Mouse (Mus musculus) spleen, adult 18-20 months (tissue): ENCODE measurements around the gene Habp4.

ENCODE experiments used
- DNase-seq, 2 experiments: peaks; one replicate each; pipeline ENCODE4 v3.0.0; 2022; ENCODE audit warnings: mixed read lengths in 2 of 2

The Habp4 gene

GRCm38 (mm10) chr13:64178746-64179652 is 17.4 kb downstream of the Habp4 start:
- DNase-seq, result no peak

DNA sequence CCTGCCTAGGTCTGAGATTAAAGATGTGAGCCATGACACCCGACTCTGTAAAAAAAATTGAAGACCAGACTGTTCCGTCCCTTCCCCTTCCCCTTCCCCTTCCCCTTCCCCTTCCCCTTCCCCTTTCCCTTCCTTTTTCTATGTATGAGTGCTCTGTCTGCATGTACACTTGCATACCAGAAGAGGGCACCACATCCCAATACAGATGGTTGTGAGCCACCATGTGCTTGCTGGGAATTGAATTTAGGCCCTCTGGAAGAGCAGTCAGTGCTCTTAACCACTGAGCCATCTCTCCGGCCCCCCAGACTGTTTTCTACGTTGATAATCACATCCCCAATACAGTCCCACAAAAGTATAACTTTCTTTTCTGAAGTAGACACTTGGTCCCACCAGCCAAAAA is 18.7 kb downstream of the Habp4 start:
- no peak for DNase-seq

- DNase-seq, result peak in 1 of 2 experiments; percentile 57
Measured at GRCm38 (mm10) chr13:64180888-64181287, 19.3 kb downstream of the Habp4 start.

DNA sequence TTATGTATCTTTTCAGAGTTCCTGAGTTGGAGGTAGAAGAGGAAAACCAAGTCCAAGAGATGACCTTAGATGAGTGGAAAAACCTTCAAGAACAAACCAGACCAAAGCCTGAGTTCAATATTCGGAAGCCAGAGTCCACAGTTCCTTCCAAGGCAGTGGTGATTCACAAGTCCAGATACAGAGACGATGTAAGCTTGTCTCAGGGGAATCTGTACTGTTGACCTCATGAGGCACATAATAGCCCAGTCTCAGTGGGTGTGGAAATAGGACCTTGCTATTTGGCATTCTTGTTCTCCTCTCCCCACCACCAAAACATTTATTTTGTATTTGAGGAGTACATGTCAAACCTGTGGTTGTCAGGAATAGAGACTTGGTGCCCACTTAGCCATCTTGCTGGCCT is 20.5 kb downstream of the Habp4 start:
- no peak for DNase-seq

- DNase-seq, result no peak
Measured at GRCm38 (mm10) chr13:64183583-64183982, 22.0 kb downstream of the Habp4 start.

DNA sequence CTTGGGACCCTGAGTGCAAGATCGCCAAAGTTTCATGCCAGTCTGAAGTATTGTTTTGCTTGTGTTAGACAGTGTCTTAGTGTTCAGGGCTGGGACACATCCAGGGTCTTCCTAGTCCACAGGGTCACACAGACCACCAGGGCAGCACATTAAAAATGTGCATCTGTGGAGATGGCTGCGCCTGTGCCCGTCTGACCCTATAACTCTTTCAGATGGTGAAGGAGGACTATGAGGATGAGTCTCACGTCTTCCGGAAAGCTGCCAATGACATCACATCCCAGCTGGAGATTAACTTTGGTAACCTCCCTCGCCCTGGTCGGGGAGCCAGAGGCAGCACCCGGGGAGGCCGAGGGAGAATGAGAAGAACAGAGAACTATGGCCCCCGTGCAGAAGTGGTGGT is 22.7 kb downstream of the Habp4 start:
- no peak for DNase-seq

GRCm38 (mm10) chr13:64185176-64185575 is 23.6 kb downstream of the Habp4 start:
- DNase-seq, result no peak

GRCm38 (mm10) chr13:64185586-64185985 is 24.0 kb downstream of the Habp4 start:
- no peak for DNase-seq

- no peak for DNase-seq
Measured at GRCm38 (mm10) chr13:64186516-64186915, 24.9 kb downstream of the Habp4 start.

DNA sequence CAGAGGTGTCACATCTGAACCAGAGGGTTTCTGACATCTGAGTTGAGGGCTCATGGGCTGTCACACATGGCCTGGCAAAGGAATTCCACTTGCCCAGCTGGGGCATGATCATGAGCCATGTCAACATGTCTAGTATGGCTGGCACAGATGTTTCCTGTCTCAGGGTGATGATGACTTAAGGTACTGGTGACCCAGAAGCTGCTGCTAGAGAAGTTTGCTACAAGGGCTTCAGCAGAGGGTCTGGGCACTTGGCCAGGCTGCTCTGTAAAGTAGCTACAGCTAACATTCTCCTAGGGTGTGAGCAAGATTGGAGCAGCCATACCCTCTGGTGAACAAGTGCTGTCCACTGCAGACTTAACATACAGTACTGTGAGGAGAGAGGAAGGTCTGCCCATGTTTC is 25.4 kb downstream of the Habp4 start:
- no peak for DNase-seq

DNA sequence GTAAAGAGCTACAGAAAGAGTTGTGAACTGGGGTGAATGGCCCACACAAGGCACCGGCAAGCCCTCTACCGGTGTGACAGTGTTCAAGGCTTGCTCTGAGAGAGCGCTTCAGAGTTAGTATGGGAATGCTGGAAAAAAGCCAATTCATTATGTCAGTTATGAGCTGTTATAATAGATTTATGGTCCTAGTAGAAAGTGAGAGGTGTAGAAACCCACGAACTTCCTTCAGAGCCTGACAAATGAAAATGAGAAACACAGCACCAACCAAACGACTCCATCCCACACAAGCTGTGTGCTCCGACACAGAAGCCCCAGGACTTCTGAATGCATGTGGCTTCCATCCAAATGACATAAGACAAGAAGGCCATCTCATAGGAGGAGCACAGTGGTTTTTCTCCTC is 36.3 kb downstream of the Habp4 start:
- DNase-seq, result no peak

DNA sequence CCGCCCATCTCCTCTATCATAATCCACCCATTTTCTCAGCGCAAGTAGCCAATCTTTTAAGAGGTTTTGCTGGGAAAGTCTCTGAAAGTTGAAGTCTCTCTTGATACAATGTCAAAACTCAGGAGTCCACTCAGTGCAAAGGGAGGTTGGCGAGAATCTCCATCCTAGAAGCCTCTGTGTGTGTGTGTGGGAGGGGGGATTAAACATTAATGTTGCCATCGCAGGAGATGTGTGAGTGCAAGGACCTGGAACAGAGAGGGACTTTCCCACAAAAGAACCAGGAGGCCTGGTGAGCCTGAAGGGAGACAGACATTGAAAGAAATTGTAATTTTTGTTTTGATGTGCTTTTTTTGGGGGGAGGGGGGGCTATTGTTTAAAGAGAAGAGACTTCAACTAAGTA is 36.7 kb downstream of the Habp4 start:
- DNase-seq, result no peak

DNA sequence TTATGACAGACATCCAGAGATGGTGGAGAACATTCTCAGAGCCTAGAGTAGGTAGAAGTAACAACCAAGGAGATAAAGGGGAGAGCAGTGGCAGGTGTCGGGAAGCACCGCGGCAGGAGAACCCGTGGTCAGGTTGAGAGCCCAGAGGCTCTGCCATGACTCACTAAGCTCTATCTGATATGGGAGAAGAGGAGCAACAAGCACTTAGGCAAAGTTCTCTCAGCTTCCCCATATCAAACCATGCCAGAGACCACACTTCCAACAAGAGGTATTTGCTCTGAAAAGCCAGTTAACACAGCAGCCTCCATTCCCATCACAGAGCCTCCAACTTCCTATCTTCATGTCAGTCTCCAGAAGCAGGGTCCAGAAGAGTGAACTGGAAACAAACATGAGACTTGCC is 39.3 kb downstream of the Habp4 start:
- DNase-seq, result no peak

- DNase-seq, result peak in 1 of 2 experiments; percentile 22
Measured at GRCm38 (mm10) chr13:64204726-64205125, 43.1 kb downstream of the Habp4 start.

DNA sequence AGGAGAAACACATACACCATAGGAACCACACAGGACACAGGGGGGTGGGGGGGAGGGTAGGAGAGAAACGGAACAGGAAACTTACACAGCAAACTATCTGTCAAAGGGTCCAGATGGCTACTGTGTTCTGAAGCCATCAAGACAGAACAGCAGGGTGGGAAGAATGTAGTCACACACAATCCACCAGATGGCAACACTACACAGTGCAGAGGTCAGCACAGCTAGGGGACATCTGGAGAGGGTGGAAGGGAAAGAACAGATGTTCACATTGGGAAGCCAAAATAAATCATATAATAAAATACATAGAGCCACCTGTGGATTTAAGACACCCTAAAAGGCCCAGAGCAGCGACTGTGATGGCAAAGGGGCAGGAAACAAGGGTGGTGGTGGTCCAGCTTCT is 43.6 kb downstream of the Habp4 start:
- no peak for DNase-seq

DNA sequence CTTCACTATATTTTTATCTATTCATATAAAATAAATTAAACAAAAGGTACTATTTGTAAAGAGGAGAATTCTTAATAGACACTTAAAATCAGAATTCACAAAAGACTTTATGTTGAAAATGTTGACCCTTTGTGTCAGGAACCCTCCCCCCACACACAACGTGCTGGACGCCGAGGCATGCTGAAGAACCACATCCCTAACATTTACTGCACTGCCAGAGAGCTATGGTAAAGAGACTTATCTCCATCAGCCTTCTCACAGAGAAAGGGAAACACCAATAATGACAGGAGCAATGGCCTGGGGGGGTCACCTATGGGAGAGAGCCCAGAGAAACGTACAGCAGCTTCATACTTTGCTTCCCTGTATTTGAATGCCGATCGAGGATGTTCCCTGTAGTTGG is 46.5 kb downstream of the Habp4 start:
- no peak for DNase-seq

DNA sequence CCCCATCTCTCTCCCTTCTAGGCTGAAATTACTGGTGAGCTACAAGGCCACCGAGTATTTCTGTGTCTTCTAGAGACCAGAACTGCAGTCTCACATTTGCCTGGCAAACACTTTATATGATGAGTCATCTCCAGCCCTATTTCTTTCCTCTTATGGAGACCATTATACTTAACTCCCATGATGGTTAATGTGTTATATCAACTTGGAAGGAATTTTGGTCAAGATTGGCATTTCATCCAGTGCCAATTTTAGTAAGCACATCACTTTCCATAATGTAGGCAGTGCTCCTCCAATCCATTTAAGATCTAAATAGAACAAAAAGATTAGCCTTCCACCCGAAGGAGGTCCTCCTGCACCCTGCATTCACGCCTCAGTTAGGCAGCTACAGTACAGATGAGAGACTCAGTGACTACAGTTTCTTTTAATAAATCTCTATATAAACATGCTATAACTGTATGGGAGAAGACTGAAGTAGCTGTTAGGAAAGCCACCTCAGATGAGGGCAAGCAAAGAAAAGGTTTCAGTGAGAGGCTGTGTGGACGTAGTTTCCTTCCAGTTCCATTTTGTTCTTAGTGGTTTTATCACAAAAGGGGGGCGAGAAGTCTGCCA is 50.5 kb downstream of the Habp4 start:
- DNase-seq, result no peak

DNA sequence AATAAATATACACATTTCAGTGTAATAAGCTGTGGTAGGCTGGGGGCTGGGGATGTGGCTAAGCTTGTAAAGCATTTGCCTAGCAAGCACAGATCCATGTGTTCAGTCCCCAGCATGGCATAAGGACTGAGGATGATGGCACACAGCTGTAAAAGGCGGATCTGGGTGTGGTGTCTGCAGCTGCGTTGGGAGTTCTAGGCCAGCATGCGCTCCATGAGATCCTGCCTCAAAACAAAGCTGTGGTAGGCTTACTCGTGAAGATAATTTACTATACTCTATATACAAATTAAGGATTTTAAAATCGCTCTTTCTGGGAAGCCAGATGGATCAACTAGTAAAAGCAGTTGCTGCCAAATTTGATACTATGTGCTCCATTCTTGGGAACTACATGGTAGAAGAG is 53.3 kb downstream of the Habp4 start:
- DNase-seq, result no peak

DNA sequence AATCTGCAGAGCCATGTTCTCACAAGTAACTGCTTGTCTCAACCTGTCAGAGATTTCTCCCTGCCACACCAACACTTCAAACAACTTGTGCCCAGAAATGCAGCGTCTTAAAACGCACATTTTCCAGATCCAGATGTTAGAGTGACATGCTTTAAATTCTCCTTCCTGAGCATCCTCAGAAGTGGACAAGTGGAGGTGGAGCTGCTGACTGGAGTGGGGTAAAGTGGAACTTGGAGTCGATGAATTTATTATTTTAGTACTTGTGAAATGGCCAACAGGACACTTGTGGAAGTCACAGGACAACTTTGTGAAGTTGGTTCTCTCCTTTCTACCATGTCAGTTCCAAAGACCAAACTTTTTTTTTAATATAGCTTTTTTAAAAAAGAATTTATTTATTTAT is 64.1 kb downstream of the Habp4 start:
- no peak for DNase-seq

DNA sequence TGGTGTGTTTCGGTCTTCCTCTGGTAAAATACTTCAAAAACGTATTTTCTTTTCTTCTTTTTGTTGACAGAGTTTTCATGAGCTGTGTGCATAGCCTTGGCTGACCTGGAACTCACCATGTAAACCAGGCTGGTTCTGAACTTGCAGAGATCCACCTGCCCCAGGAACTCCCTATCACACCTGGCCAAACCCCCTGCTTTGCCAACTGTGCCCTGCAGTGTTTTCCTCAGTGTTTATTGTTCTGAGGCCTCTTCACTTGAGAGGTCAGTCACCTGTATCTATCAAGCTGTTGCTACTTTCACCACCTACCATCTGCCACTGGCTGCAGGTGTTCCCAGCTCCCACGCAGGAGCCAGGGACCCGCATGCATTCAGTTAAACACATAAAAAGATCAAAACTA is 65.1 kb downstream of the Habp4 start:
- DNase-seq, result no peak

DNA sequence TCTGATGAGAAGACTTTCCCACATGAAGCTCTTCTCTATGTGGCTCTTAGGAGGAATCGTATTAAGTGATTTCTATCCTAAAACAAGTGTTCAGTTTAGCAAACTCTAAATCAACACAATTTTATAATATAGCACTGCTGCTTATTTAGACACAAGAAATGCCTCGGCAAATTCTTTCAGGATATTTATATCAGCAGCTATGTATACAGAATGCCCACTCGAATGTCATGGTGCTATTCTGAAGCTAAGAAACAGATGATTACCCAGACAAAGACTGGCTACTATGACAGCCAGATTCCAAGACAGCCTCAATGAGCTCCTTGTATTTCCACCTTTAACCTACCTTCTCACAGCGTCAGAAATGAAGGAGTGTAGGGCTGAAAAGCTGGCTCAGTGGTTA is 71.5 kb downstream of the Habp4 start:
- no peak for DNase-seq

DNA sequence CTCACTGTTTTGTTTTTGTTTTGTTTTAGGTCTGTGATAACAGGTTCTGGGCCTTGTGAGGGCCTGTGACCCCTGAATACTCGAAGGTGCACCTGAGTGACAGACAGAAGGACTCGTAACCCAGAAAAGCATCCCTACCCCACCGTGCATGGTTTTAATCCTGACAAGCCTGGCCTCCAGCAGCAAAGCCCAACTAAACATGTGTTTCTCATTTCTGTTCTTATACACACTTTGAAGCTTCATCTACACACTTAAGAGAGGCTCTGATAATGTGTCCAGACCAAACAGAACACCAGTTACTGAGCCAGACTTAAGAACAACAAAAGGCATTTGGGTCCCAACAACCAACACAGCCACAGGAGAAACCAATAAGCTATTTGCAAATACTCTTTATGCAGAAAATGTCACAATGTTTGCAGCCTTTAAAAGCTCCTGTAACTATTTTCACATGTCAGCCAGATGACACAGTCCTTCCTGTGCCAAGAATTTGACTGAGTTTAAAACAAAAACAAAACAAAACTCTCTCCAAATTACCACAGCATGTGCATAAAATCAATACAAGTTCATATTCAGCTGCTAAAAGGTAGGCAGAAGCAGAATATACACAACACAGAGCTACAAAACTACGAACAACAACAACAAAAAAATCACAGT is 73.6 kb downstream of the Habp4 start:
- no peak for DNase-seq

DNA sequence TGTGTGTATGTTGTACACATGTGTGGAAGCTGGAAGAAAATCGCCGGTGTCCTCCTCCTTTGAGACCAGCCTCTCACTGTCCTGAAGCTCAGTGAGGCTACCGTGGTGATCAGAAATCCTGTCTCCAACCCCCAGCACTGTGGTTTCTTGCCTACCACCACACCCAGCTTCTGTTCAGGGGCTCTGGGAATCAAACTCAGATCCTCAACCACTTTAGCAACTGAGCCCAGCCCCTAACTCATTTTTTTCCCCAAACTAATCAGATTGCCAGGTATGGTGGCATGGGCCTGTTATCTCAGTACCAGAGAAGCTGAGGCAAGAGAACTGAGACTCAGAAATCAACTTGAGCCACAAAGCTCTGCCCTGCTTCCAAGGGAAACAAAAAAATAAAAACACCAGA is 74.2 kb downstream of the Habp4 start:
- no peak for DNase-seq
